Mouse (Mus musculus) neural tube, embryonic 10.5 days (tissue): ENCODE measurements around the gene Nsg2.

Source experiments
- DNase-seq: peaks from one replicate; pipeline ENCODE4 v3.0.0-alpha.2; 2017; ENCODE audit warnings: low spot score; ENCODE audit errors: extremely low spot score

Gene Nsg2

DNA sequence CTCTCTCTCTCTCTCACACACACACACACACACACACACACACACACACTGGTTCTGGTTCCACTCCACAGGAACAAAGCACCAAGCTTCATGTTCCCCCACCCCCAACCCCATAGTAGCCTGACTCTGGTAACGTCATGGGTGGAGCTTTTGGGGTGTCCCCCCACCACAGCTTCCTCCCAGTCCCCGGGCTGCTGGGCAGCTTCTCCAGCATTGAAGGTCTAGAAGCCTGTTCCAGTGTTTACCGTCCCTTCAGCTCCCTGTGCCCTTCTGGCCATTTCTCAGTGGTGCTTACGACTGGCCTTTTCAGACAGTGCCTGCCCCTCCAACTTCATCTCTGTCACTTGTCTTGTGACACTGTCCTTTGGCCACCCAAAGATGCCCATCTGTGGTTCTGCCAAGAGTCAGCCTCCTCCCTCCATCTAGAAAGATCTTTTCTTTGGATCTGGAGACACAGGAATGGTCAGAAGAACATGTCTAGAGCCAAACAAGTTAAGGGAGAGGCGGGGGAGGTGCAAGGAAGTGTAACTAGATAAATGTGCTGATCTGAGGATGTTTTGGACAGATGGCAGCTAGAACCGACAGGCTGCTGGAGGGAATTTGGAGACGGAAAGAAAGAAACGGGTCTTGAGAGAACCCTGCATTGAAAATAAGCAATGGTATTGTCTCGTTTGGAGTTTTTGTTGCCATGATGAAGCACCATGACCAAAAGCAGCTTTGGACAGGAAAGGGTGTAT lies 11.8 kb downstream of the Nsg2 start:
- DNase-seq = no peak

DNA sequence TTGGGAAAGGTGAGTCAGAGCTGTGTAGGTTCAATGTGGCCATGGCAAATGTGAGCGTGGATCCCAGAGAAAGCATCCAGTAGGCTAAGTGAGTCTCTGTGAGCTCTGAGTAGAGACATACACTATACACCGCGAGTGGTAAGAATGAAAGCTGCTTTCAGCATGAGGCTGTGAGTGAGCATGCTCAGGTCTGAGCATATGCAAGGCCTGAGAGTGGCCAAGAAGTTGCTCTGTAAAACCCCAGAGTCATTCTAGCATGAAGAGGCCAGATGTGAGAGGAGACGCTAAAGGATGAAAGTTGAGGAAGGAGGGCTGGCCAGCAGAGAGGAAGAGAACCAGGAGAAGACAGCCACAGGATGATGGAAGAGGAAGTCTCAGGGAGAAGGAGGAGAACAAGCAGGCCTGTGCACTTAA lies 12.8 kb downstream of the Nsg2 start:
- no peak for DNase-seq

GRCm38 (mm10) chr11:32013561-32013960 lies 13.3 kb downstream of the Nsg2 start:
- no peak for DNase-seq

GRCm38 (mm10) chr11:32018201-32018600 lies 17.9 kb downstream of the Nsg2 start:
- no peak for DNase-seq

GRCm38 (mm10) chr11:32020031-32020965 lies 20.0 kb downstream of the Nsg2 start:
- no peak for DNase-seq

- DNase-seq = no peak
Observed at GRCm38 (mm10) chr11:32026634-32027033, 26.4 kb downstream of the Nsg2 start.

GRCm38 (mm10) chr11:32027474-32028342 lies 27.4 kb downstream of the Nsg2 start:
- no peak for DNase-seq

GRCm38 (mm10) chr11:32028605-32029004 lies 28.3 kb downstream of the Nsg2 start:
- DNase-seq = no peak

- DNase-seq = no peak
Observed at GRCm38 (mm10) chr11:32029356-32029755, 29.1 kb downstream of the Nsg2 start.

DNA sequence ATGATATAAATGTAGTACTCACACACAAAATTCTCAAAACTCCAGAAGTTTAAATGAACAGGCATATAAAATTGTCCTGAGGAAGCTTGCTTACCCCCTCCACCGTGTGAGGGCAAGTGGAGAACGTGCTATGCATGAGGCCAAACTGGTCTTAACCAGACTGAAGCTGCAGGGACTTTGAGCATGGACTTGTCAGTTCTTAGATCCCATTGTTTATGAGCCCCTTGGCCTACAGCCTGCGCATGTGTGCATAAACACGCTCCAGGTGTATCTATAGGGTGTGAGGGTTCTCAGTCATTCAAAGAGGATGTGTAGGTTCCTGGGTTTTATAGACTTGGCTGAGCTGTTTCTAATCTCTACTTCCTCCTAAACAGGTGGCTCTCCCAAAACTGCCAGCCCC lies 31.1 kb downstream of the Nsg2 start:
- no peak for DNase-seq

- DNase-seq = no peak
Observed at GRCm38 (mm10) chr11:32032053-32032452, 31.8 kb downstream of the Nsg2 start.

GRCm38 (mm10) chr11:32035831-32036230 lies 35.6 kb downstream of the Nsg2 start:
- DNase-seq = no peak

DNA sequence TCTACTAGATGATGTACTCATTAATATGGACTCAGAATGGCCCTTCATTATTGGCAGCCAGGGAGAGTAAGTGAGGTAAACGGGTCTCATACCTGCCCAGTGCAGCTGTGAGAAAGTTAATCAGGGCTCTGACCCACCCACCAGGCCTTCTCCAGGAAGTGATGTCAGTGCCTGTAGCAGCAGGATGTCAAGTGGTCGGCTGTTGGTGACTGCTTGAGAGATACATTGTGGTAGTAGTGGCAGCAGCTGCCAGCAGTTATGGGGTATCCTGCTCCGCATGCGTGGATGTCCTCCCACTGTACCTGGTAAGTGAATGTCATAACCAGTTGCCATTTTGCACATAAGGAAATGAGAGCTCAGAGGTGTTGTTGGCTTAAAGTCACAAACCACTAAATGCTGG lies 39.4 kb downstream of the Nsg2 start:
- no peak for DNase-seq

- DNase-seq = no peak
Observed at GRCm38 (mm10) chr11:32057389-32057788, 57.1 kb downstream of the Nsg2 start.

DNA sequence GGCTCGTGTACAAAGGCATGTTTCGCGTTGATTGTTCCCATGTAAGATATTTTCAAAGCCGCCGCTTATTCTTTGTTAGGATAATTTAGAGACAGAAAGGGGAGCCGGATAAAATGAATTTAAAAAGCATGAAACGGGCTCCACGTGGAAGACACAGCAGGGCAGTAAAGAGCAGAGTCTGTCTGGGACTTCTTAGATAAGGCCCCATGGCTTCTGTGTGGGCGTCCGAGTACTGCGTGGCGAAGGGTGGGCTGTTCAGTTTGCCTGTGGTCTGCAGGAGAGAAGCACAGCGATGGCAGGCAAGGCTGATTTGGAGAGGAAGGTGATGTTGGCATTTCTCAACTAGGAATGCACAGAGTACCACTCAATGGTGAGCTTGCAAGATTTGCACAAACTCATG lies 57.6 kb downstream of the Nsg2 start:
- no peak for DNase-seq

DNA sequence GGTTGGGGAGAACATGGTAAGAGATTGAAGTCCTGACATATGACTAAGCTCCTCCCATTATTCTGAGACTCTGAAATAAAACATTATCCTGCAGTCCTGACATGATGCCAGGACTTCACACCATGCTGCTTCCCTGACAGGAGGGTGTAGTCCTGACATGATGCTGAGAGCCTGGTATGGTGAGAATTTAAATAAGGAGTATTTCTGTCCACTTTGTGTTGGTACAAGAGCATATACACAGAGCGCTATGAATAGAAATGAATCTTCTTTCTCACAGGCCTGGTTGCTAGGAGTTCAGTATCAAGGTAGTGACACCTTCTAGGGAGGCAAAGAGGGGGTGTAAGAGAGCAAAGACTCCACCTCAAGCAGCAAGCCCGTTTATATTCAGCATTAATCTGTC lies 60.8 kb downstream of the Nsg2 start:
- DNase-seq = no peak

DNA sequence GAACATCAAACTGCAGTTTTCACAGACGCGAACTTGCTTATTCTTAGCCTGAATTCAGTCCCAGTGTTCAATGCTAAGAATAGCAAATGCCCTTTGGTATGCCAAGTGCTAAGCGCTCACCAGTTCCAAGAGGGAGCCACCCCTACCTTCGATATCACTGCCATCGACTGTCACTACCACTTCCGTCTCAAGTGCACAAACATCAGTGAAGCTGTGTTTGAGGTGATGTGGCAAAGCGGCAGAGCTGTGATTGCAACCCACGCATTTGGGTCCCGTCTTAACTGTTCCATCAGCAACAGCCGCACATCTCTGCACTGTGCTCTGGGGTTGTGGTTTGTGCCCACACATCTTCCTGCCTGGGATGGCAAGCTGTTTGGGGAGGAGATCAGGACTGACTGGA lies 61.6 kb downstream of the Nsg2 start:
- DNase-seq = no peak

- DNase-seq = peak; percentile 16
Observed at GRCm38 (mm10) chr11:32063775-32064510, 63.7 kb downstream of the Nsg2 start.

- no peak for DNase-seq
Observed at GRCm38 (mm10) chr11:32064511-32064862, 64.2 kb downstream of the Nsg2 start.

DNA sequence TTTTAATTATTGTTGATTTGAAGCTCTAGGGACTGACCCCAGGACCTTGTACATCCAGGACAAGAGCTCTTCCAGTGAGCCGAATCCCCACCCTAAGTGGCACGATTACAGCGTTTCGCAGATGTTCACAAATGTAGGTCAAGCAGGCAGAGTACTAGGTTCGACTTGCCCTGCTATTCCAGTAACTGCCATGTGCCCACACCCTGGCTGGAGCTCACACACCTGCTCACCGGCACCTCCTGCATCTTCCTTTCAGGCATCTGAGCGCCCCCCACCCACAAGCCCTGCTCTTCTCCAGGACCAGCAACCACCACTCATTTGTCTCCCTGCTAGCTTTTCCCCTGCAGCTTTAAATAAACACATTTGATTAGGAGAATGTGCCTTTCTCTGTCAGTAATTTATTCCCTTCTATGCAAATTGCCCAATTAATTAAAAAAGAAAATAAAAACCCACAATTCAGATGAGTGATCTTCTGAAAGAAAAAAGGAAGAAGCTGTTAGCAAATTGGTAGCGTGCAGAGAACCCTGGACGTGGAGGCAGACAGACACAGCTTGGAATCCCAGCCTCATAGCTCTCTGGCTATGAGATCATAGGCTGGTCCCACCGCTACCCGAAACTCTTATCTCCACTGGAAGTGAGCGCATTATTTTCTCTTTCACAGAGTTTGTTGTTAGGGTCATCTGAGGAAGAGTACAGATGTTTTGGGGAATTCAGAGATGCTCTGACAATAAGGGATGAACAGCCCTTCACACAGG lies 68.7 kb downstream of the Nsg2 start:
- no peak for DNase-seq
